ENCODE assay signal across 19 mouse cellular contexts in the genomic region with DNA sequence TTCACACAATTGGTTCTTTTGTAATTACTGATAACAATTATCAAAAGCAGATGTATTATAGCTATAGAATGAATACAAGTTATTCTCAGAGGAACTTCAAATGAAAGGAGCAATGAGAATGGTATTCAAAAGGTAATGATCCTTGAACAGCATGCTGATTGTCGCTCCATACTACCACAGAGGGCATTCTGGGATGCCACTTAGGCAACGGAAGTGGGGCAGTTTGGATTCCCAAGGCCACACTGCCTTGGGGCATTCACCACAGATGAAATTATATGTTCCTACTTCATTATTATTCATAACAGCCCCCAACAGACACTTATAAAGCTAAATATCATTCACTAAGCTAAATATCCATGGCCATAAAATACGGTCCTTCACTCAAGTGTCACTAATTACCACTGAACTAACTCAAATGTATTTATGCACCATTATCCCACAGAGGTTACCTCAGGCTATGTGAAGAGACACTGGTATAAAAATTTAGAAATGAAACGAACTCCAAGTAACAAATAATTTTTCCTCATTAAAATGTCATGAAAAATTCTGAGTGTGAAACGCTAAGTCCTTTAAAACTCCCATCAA.
DNase-seq lines count a peak whose midpoint lies in the region; ATAC-seq and TF ChIP-seq lines count a peak whose summit lies in the region.
"Had no signal": no experiment of that assay in that cellular context is flagged by ENCODE, and none has a peak within 500 bp of the region (broad histone marks: within the 10 kb centered on the region; RNA-seq: fewer than 3 reads in every experiment).

No protein-coding gene starts in this region.

- no peak overlapping the region for H3K9ac ChIP-seq in midbrain, embryonic 12.5 days (replicated peaks)
- H3K9ac ChIP-seq in midbrain, postnatal 0 days (replicated peaks; ENCODE audit: low read length, poor library complexity, severe bottlenecking), result no peak overlapping the region
- no peak overlapping the region for H3K9ac ChIP-seq in neural tube, embryonic 13.5 days
- H3K9ac ChIP-seq: embryonic facial prominence, embryonic 13.5 days; forebrain, embryonic 12.5 days had no signal

- WGBS in midbrain, embryonic 12.5 days, result 64% methylated on average over 5 of the region's 5 CpGs
- 54% methylated on average over 5 of the region's 5 CpGs for WGBS in midbrain, postnatal 0 days
- WGBS in neural tube, embryonic 13.5 days, result 35% methylated on average over 5 of the region's 5 CpGs

- no peak overlapping the region for H3K4me3 ChIP-seq in midbrain, embryonic 12.5 days
- no peak overlapping the region for H3K4me3 ChIP-seq in midbrain, postnatal 0 days (ENCODE audit: low read depth, low read length)
- no peak overlapping the region for H3K4me3 ChIP-seq in neural tube, embryonic 13.5 days
- H3K4me3 ChIP-seq: embryonic facial prominence, embryonic 13.5 days; forebrain, embryonic 12.5 days; heart, embryonic 10.5 days had no signal

- no peaks in the 10 kb centered on the region for H3K4me1 ChIP-seq in midbrain, embryonic 12.5 days
- H3K4me1 ChIP-seq in midbrain, postnatal 0 days (ENCODE audit: insufficient read depth, low read length), result no peaks in the 10 kb centered on the region
- H3K4me1 ChIP-seq in neural tube, embryonic 13.5 days (replicated peaks), result no peaks in the 10 kb centered on the region; the same call in 1 of the 2 replicates
- H3K4me1 ChIP-seq: embryonic facial prominence, embryonic 13.5 days; forebrain, embryonic 12.5 days; heart, embryonic 10.5 days had no signal

- DNase-seq in midbrain, postnatal 0 days (ENCODE audit: low spot score), result no peak
- DNase-seq in mesoderm, embryonic 11.5 days (ENCODE audit: low read depth, low spot score), result peak; percentile 17
- peak; percentile 34 for DNase-seq in retina, postnatal 1 day
- no peak for DNase-seq in MN1 (ENCODE audit: low spot score)
- no peak for DNase-seq in adrenal gland, adult 8-10 months
- DNase-seq: adrenal gland, postnatal 14 days; cerebellum, adult 18-20 months; cerebellum, adult 9-11 months; cerebellum, postnatal 36 days; gastrocnemius, postnatal 10 days; heart, adult 18-20 months; heart, postnatal 10 days; heart, postnatal 4 days had no signal

- no peaks in the 10 kb centered on the region for H3K9me3 ChIP-seq in midbrain, embryonic 12.5 days
- no peaks in the 10 kb centered on the region for H3K9me3 ChIP-seq in midbrain, postnatal 0 days (ENCODE audit: low read length)
- H3K9me3 ChIP-seq in neural tube, embryonic 13.5 days, result no peaks in the 10 kb centered on the region
- H3K9me3 ChIP-seq: embryonic facial prominence, embryonic 13.5 days; forebrain, embryonic 12.5 days; heart, embryonic 10.5 days had no signal

- H3K36me3 ChIP-seq in midbrain, embryonic 12.5 days, result no peaks in the 10 kb centered on the region
- H3K36me3 ChIP-seq in midbrain, postnatal 0 days (ENCODE audit: insufficient read depth, low read length), result no peaks in the 10 kb centered on the region
- no peaks in the 10 kb centered on the region for H3K36me3 ChIP-seq in neural tube, embryonic 13.5 days
- H3K36me3 ChIP-seq: embryonic facial prominence, embryonic 13.5 days; forebrain, embryonic 12.5 days; heart, embryonic 10.5 days had no signal

- TF ChIP-seq CTCF in midbrain, postnatal 0 days (IDR thresholded peaks at IDR 0.05), result no peak

- no peak overlapping the region for H3K27ac ChIP-seq in midbrain, embryonic 12.5 days (replicated peaks)
- H3K27ac ChIP-seq in midbrain, postnatal 0 days (ENCODE audit: low read depth, low read length), result no peak overlapping the region
- H3K27ac ChIP-seq in neural tube, embryonic 13.5 days (replicated peaks), result no peak overlapping the region
- H3K27ac ChIP-seq: embryonic facial prominence, embryonic 13.5 days; forebrain, embryonic 12.5 days; heart, embryonic 10.5 days had no signal

- peak; percentile 54; the same call in 1 of the 2 replicates for ATAC-seq in midbrain, embryonic 12.5 days (ENCODE audit: low FRiP score, low read depth)
- no peak for ATAC-seq in midbrain, postnatal 0 days (ENCODE audit: low FRiP score)
- ATAC-seq in neural tube, embryonic 13.5 days (ENCODE audit: low read depth), result peak; percentile 88
- ATAC-seq: forebrain, embryonic 16.5 days had no signal

- H3K4me2 ChIP-seq in midbrain, embryonic 12.5 days (replicated peaks), result no peak overlapping the region
- no peak overlapping the region for H3K4me2 ChIP-seq in midbrain, postnatal 0 days (ENCODE audit: low read depth, low read length, poor library complexity, severe bottlenecking)
- no peak overlapping the region for H3K4me2 ChIP-seq in neural tube, embryonic 13.5 days
- H3K4me2 ChIP-seq: embryonic facial prominence, embryonic 13.5 days; forebrain, embryonic 12.5 days had no signal

- no peaks in the 10 kb centered on the region for H3K27me3 ChIP-seq in midbrain, embryonic 12.5 days
- no peaks in the 10 kb centered on the region for H3K27me3 ChIP-seq in midbrain, postnatal 0 days (ENCODE audit: insufficient read depth, low read length)
- H3K27me3 ChIP-seq in neural tube, embryonic 13.5 days, result no peaks in the 10 kb centered on the region
- H3K27me3 ChIP-seq: embryonic facial prominence, embryonic 13.5 days; forebrain, embryonic 12.5 days had no signal

Comparison
In these comparisons a context has a peak if more than half of its experiments do, and no peak if none do; other contexts are left out.
1. DNase-seq: peak in mesoderm, embryonic 11.5 days (single experiment) and retina, postnatal 1 day (single experiment); none in midbrain, postnatal 0 days (single experiment), MN1 (single experiment) and adrenal gland, adult 8-10 months (single experiment).